Mouse (Mus musculus): Measurements from ENCODE around the gene Gabbr2.

GRCm38 (mm10) chr4:46655956-46656355, 335.7 kb downstream of the Gabbr2 start:
- TF ChIP-seq CTCF (conservative IDR thresholded peaks at IDR 0.05 in 1 of 2, IDR thresholded peaks at IDR 0.05 in 1 of 2; ENCODE audit: low read depth in 2 of 2, low read length in 2 of 2) (no peak), POLR2A (IDR thresholded peaks at IDR 0.05; ENCODE audit: low read depth, low read length) (no peak), USF1 (IDR thresholded peaks at IDR 0.05; ENCODE audit: low read depth, low read length) (no peak), ETS1 (conservative IDR thresholded peaks at IDR 0.05; ENCODE audit: low read depth, low read length) (no peak), RCOR1 (conservative IDR thresholded peaks at IDR 0.05; ENCODE audit: low read depth, low read length) (no peak), ZC3H11A (IDR thresholded peaks at IDR 0.05; ENCODE audit: low read depth, low read length) (no peak), IRF4 (IDR thresholded peaks at IDR 0.05; ENCODE audit: low read depth, low read length) (no peak), USF2 (conservative IDR thresholded peaks at IDR 0.05; ENCODE audit: low read depth, low read length) (no peak), BHLHE40 (IDR thresholded peaks at IDR 0.05; ENCODE audit: low read depth, low read length) (no peak), ZKSCAN1 (IDR thresholded peaks at IDR 0.05; ENCODE audit: borderline replicate concordance, low read depth, low read length) (no peak), CHD1 (IDR thresholded peaks at IDR 0.05; ENCODE audit: low read depth, low read length) (no peak), MAX (IDR thresholded peaks at IDR 0.05; ENCODE audit: low read length) (no peak), TCF12 (IDR thresholded peaks at IDR 0.05; ENCODE audit: low read depth, low read length) (no peak), JUN (IDR thresholded peaks at IDR 0.05; ENCODE audit: insufficient read depth, low read depth, low read length) (no peak)
